Mouse (Mus musculus) Patski (cell line): Measurements from ENCODE around the gene Cux1. TPM values are rescaled to one million over a fixed set of nuclear protein-coding genes. Genes with fewer than 3 reads are reported as not detected.

Experiments used
- ATAC-seq: fragments of 100-300 bp; one replicate; pipeline ENCODE4 v1.8.0; 2021
- CTCF ChIA-PET: fragments of 350-600 bp; sonication (Branson Sonifier 250); formaldehyde crosslinking; loops from one replicate; lab custom pipeline; 2022; ENCODE audit warnings: inconsistent platforms; lab: Charles Lee
- POLR2A ChIA-PET: fragments of 350-600 bp; sonication (Branson Sonifier 250); formaldehyde crosslinking; loops from one replicate; lab custom pipeline; 2022; ENCODE audit warnings: antibody characterized with exemption, inconsistent platforms; lab: Charles Lee
- DNase-seq: peaks from one replicate; pipeline ENCODE4 v3.0.0-alpha.2; 2011; ENCODE audit warnings: low read depth, low spot score
- H3K27me3 ChIP-seq: fragments of 371-371 bp; one replicate; pipeline ENCODE4 v1.5.1; 2021
- CTCF ChIP-seq: fragments of 100-300 bp; IDR thresholded peaks from one replicate; pipeline ENCODE4 v1.5.1; 2021
- in situ Hi-C: fragments of 300-500 bp; cut with MboI; formaldehyde crosslinking; loops from 3 replicates; pipeline ENCODE4 v1.11.1; 2018; ENCODE audit warnings: low pct_unique_long_range_greater_than_20kb, mixed read lengths
- polyA plus RNA-seq: library from polyadenylated mRNA; unstranded; gene quantifications from one replicate; pipeline ENCODE4 v1.2.3, GENCODE M21; 2021

The Cux1 gene
- polyA plus RNA-seq, 1 experiment from 2014 or later, result 166 TPM

GRCm38 (mm10) chr5:136560656-136561055 lies 6.6 kb downstream of the Cux1 start:
- no peak for ATAC-seq
- TF ChIP-seq CTCF, result no peak
- CTCF ChIA-PET, result interaction anchor here (0.8 to 1.3 kb wide), 4 partner anchors 38 to 181 kb away, joined by 3 read pairs; no protein-coding TSS in a partner anchor
- no peak for DNase-seq
- in situ Hi-C loops, result no loop called here
- H3K27me3 ChIP-seq, result no peaks in the 10 kb centered on the region
- POLR2A ChIA-PET, result no interaction called here

DNA sequence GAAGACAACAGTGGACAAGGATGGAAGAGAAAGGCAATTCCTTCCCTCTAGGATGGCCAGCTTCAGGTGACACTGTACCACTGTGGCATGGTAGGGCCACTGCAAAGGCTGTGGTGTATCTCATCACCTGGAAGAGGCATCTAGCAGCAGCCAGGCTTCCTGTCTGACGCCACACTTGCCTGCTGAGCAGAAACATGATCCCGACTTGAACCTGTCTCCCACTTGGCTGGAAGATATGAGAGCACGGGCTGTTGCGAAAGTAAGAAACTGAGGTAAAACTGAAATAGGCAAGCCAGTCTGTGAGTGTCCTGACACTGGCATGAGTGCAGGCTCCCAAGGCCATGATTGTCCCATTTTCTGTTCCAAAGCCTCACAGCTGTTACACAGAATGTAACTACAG lies 9.8 kb downstream of the Cux1 start:
- no peak for TF ChIP-seq CTCF
- in situ Hi-C loops, result no loop called here
- DNase-seq (no peak), ATAC-seq (no peak)
- POLR2A ChIA-PET, result interaction anchor here (1.1 to 3.1 kb wide), 4 partner anchors 8 to 93 kb away, joined by 3 to 11 read pairs (median 3); no protein-coding TSS in a partner anchor
- CTCF ChIA-PET, result interaction anchor here (1.0 to 2.0 kb wide), 2 partner anchors 26 to 56 kb away, joined by 3 to 4 read pairs; no protein-coding TSS in a partner anchor
- no peaks in the 10 kb centered on the region for H3K27me3 ChIP-seq

DNA sequence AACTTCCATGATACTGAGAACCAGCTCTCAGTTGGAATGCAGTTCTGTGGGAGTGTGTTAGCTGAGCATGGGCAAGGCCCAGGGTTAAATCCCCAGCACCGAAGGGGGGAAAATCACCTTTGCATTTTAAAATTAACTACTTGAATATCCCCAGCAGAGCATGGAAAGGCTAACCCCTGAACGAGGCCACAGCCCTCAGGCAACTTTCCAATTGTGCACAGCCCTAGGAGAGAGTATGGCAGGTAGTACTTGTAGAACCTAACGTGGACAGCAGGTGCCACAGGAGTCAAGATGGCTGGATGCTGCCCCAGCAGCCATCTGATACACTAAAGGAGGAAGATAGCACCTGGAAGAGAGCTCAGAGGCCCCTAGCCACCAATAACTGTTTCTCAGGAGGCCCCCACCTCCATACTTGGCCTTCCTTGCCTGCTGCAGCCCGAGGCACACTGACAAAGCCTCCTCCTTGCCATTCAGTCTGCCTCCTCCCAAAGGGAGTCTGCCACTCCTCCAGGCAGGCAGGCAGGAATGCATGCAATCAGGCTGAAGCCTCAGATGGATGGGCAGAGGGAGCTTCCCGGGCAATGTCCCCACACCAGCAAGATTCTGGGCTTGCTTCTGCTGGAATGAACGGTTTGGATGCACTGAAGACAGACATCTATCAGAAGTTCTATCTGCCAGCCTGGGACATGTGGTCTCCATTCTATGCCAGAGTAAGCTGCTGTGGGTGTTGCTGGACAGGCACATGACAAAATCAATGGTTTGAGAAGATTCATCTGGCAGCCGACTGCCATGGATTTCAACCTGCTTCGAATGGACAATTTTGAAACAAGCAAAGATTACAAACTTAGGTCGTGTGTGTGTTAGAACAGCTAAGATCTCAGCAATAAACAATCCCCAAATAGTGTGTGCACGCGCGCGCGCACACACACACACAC lies 10.7 kb downstream of the Cux1 start:
- in situ Hi-C loops, result no loop called here
- ATAC-seq (no peak), DNase-seq (no peak)
- TF ChIP-seq CTCF, result no peak
- ChIA-PET POLR2A (interaction anchor here (1.3 to 3.1 kb wide), 4 partner anchors 8 to 31 kb away, joined by 3 to 11 read pairs (median 3); no protein-coding TSS in a partner anchor), CTCF (interaction anchor here (1.0 kb wide), 1 partner anchor 25 kb away, joined by 3 read pairs; no protein-coding TSS in a partner anchor)
- no peaks in the 10 kb centered on the region for H3K27me3 ChIP-seq

GRCm38 (mm10) chr5:136555703-136556102 lies 11.6 kb downstream of the Cux1 start:
- ChIA-PET CTCF (interaction anchor here (1.2 to 1.8 kb wide), 2 partner anchors 10 to 24 kb away, joined by 3 to 5 read pairs; no protein-coding TSS in a partner anchor), POLR2A (interaction anchor here (1.5 to 3.1 kb wide), 3 partner anchors 10 to 31 kb away, joined by 3 to 11 read pairs (median 3); no protein-coding TSS in a partner anchor)
- in situ Hi-C loops, result no loop called here
- TF ChIP-seq CTCF, result no peak
- no peaks in the 10 kb centered on the region for H3K27me3 ChIP-seq
- DNase-seq (peak; percentile 92), ATAC-seq (peak; percentile 58)

- no peak for TF ChIP-seq CTCF
- CTCF ChIA-PET, result no interaction called here
These were observed 14.5 kb downstream of the Cux1 start for GRCm38 (mm10) chr5:136552832-136553231.

DNA sequence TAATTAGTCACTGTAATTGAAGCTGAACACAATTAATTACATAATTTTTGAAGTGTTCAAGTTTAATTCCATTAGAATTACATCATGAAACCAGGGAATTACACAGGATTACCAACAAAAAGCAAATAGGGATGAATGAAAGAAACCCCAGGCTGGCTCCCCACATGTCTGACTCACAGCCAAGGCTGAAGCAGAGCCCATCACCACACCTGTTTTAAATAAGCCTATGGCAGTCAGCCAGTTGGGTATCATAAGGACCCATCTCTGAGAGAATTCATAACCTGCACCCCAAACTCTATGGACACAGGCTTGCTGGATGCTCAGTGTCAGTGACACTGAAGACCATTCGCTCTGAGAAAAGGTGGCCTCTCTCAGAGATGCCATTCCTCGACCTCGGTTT lies 15.2 kb downstream of the Cux1 start:
- in situ Hi-C loops, result no loop called here
- ChIA-PET CTCF (interaction anchor here (1.3 to 1.8 kb wide), 2 partner anchors 13 to 149 kb away, joined by 4 to 5 read pairs; no protein-coding TSS in a partner anchor), POLR2A (interaction anchor here (1.5 kb wide), 2 partner anchors 18 to 77 kb away, joined by 3 read pairs; no protein-coding TSS in a partner anchor)
- ATAC-seq (no peak), DNase-seq (no peak)
- H3K27me3 ChIP-seq, result no peaks in the 10 kb centered on the region
- no peak for TF ChIP-seq CTCF

More at GRCm38 (mm10) chr5:136552832-136553231, 14.5 kb downstream of the Cux1 start:
- no peak for ATAC-seq
- POLR2A ChIA-PET, result no interaction called here
- H3K27me3 ChIP-seq, result no peaks in the 10 kb centered on the region
- in situ Hi-C loops, result no loop called here
- no peak for DNase-seq

DNA sequence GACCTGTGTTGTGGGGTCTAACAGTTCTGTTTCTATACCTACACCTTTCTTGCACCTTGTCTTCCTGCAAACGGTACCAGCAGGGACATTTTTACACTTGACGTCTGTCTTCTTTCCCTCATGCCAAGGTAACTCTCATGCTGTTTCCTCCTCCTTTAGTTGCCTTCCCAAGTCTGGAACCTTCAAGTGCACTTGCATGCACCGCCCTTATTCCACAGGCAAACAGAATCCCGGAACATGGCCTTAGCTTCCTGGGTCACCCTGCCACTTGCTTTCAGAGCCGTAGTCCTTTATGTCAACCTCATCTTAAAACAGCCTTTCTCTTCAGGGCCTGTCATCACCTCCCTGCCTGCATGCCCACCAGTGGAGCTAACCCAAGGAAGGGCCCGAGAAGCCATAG lies 15.7 kb downstream of the Cux1 start:
- ChIA-PET CTCF (interaction anchor here (1.1 to 1.8 kb wide), 4 partner anchors 14 to 148 kb away, joined by 4 to 5 read pairs (median 4); no protein-coding TSS in a partner anchor), POLR2A (interaction anchor here (0.6 to 1.5 kb wide), 3 partner anchors 14 to 77 kb away, joined by 3 read pairs; no protein-coding TSS in a partner anchor)
- ATAC-seq (no peak), DNase-seq (no peak)
- no peak for TF ChIP-seq CTCF
- in situ Hi-C loops, result no loop called here
- no peaks in the 10 kb centered on the region for H3K27me3 ChIP-seq

GRCm38 (mm10) chr5:136550726-136551125 lies 16.6 kb downstream of the Cux1 start:
- ChIA-PET CTCF (interaction anchor here (1.1 to 1.8 kb wide), 4 partner anchors 15 to 147 kb away, joined by 4 to 5 read pairs (median 4); no protein-coding TSS in a partner anchor), POLR2A (interaction anchor here (0.6 to 1.5 kb wide), 3 partner anchors 17 to 380 kb away, joined by 3 to 8 read pairs (median 3); partner anchors contain the start of gene Orai2)
- in situ Hi-C loops, result no loop called here
- TF ChIP-seq CTCF, result no peak
- DNase-seq (no peak), ATAC-seq (peak; percentile 51)
- no peaks in the 10 kb centered on the region for H3K27me3 ChIP-seq

DNA sequence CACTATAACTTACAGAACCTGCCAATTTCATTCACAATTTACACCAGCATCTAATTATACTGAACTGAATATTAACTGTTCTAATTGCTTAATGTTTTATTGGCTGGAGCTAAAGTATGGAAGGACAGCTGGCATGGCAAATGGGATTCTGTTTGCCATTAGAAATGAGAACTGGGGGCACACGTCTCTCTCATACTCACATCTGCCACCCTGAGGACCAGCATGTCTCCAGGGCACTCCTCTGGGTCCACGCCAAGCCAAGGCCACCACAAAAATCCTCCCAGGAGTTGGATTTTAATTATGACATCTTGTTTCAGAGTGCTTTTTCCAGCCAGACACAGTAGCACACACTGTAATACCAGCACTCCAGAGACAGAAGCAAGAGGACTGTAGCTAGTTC lies 18.5 kb downstream of the Cux1 start:
- DNase-seq (no peak), ATAC-seq (no peak)
- in situ Hi-C loops, result loop anchor here (25.0 kb wide), 1 partner anchor 1011 kb away; the partner anchor contains the start of gene Hip1
- no peak for TF ChIP-seq CTCF
- ChIA-PET CTCF (interaction anchor here (0.9 kb wide), 1 partner anchor 78 kb away, joined by 3 read pairs; no protein-coding TSS in a partner anchor), POLR2A (interaction anchor here (0.7 to 1.1 kb wide), 3 partner anchors 8 to 78 kb away, joined by 3 read pairs; no protein-coding TSS in a partner anchor)
- no peaks in the 10 kb centered on the region for H3K27me3 ChIP-seq

DNA sequence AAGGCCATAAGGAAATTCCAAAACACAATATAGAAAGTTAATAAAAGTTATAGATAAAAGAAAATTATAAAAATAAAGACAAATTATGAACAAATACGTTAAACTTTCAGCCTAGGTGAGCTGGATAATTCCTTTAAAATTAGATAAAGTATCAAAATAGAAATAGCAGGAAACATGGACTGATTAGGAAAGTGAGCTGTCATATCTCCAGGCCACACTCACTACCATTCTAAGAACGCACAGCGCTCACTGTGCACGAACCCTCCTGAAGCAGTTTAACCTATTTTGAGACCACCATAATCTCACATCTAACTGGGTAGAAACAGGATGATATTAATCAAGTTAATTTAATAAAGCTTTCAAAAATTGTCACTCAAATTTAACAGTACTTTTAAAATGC lies 22.2 kb downstream of the Cux1 start:
- no peak for ATAC-seq
- H3K27me3 ChIP-seq, result no peaks in the 10 kb centered on the region
- in situ Hi-C loops, result loop anchor here (25.0 kb wide), 1 partner anchor 1008 kb away; the partner anchor contains the start of gene Hip1
- DNase-seq, result no peak
- CTCF ChIA-PET, result interaction anchor here (1.2 to 1.6 kb wide), 3 partner anchors 10 to 77 kb away, joined by 3 to 5 read pairs (median 4); no protein-coding TSS in a partner anchor
- POLR2A ChIA-PET, result interaction anchor here (1.0 kb wide), 2 partner anchors 11 to 34 kb away, joined by 3 read pairs; no protein-coding TSS in a partner anchor
- no peak for TF ChIP-seq CTCF
